Mouse (Mus musculus) embryonic facial prominence, embryonic 12.5 days (tissue): ENCODE results near the gene Phox2b. TPM values are rescaled to one million over a fixed set of nuclear protein-coding genes. Genes with fewer than 3 reads are reported as not detected.

ENCODE experiments used
- ATAC-seq: fragments of 200-750 bp; cut with Nextera tagmentation; 2 replicates; pipeline ENCODE4 v1.8.0; 2017; ENCODE audit not compliant: insufficient number of reproducible peaks, insufficient read depth, low FRiP score, low TSS enrichment
- H3K27ac ChIP-seq: fragments of 300-500 bp; sonication (generic); 2 replicates; pipeline ENCODE4 v1.5.1; 2016; ENCODE audit warnings: mild to moderate bottlenecking
- H3K27me3 ChIP-seq: fragments of 300-500 bp; sonication (generic); 2 replicates; pipeline ENCODE4 v1.6.1; 2016; ENCODE audit warnings: mild to moderate bottlenecking, moderate library complexity
- H3K36me3 ChIP-seq: fragments of 300-500 bp; sonication (generic); 2 replicates; pipeline ENCODE4 v1.6.1; 2016; ENCODE audit warnings: mild to moderate bottlenecking
- H3K4me1 ChIP-seq: fragments of 300-500 bp; sonication (generic); 2 replicates; pipeline ENCODE4 v1.6.1; 2016
- H3K4me2 ChIP-seq: fragments of 300-500 bp; sonication (generic); replicated peaks from 2 replicates; pipeline ENCODE4 v1.6.1; 2016; ENCODE audit warnings: mild to moderate bottlenecking, moderate library complexity
- H3K4me3 ChIP-seq: fragments of 300-500 bp; sonication (generic); 2 replicates; pipeline ENCODE4 v1.5.1; 2016; ENCODE audit warnings: mild to moderate bottlenecking
- H3K9ac ChIP-seq: fragments of 300-500 bp; sonication (generic); 2 replicates; pipeline ENCODE4 v1.6.1; 2016; ENCODE audit warnings: mild to moderate bottlenecking, moderate library complexity
- H3K9me3 ChIP-seq: fragments of 300-500 bp; sonication (generic); 2 replicates; pipeline ENCODE4 v1.6.1; 2016; ENCODE audit warnings: mild to moderate bottlenecking, moderate library complexity
- WGBS: fragments of 180-500 bp; shearing (Covaris S2); methylation state at CpG from one replicate; pipeline ENCODE4 v1.1.7; 2016; 5-methylcytosine and 5-hydroxymethylcytosine counted together
- microRNA-seq: library from miRNA; unstranded; fragments of <30 nt; microRNA quantifications from one replicate; pipeline ENCODE4, GENCODE M21; 2017
- polyA plus RNA-seq: library from polyadenylated mRNA; unstranded; fragments of >200 nt; fragmentation: Nextera tagmentation; extraction: Ambion mirVana; gene quantifications from 2 replicates; pipeline ENCODE4 v1.2.1, GENCODE M21; 2016

The Phox2b gene
- polyA plus RNA-seq, 1 experiment from 2014 or later = 2.8 TPM

DNA sequence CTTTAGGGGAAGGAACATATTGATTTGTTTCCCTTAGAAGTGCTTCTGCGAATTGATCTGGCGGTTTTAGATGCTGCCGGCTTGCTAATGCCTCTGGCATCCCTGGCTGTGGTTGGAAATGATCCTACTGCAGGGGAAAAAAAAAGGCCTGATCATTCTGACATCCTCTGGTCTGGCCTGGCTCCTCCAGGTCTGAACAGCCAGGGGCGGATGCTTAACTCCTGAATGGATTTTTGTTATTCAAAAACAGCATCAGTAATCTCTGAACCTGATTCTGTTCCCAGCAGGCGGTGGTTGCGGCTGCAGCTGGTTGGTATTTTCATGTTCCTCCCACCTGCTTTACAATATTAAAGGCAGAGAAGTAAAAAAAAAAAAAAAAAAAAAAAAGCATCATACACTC lies 16.0 kb downstream of the Phox2b start:
- H3K27me3 ChIP-seq = peaks cover 21% of the 10 kb centered on the region
- no peaks in the 10 kb centered on the region for H3K36me3 ChIP-seq
- no peak overlapping the region for H3K4me2 ChIP-seq
- no peak overlapping the region for H3K27ac ChIP-seq
- WGBS = 19% methylated on average over 6 of the region's 6 CpGs
- ATAC-seq = no peak
- H3K9ac ChIP-seq = no peak overlapping the region
- H3K4me1 ChIP-seq = no peaks in the 10 kb centered on the region
- no peak overlapping the region for H3K4me3 ChIP-seq
- 0 out of 2 replicates have a peak, but pooled peaks cover 10% of the 10 kb centered on the region for H3K9me3 ChIP-seq

DNA sequence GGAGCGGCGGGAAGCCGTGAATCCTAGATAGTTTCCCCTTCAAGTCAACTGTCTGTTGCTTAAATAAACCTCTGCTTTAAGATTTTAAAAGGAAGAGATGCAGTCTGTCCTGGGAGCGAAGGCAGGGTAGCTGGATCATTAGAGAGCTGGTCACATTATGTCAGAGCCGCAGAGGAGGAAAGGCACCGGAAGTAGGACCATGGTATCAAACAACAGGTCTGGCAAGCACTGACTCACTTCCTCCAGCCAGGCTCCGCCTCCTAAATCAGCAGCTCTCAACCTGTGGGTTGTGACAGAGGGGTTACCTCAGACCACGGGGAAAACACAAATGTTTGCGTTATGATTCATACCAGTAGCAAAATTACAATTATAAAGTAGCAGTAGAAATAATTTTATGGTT lies 35.5 kb downstream of the Phox2b start:
- H3K9me3 ChIP-seq = no peaks in the 10 kb centered on the region
- no peaks in the 10 kb centered on the region for H3K27me3 ChIP-seq
- WGBS = 88% methylated on average over 9 of the region's 9 CpGs

DNA sequence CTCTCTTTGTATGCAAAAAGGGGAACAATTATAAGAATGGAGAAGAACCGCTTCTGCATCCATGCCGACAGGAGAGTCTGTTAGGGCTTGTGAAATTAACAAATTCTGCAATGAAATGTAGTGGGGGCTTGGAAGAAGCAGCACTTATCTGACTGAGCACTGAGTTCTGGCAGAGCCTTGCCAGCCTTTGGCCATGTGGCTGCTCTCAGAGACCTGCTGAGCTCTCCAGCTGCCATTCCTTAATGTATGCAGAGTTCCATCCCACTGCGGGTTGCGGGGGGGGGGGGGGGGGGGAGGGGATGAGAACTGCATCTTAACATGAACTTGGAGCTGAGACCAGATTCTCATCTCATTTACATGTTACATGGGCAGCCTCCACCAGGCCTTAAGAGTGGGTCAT lies 38.6 kb downstream of the Phox2b start:
- no peak for ATAC-seq
- WGBS = 46% methylated on average over 4 of the region's 4 CpGs
- Histone ChIP-seq H3K9me3 (no peaks in the 10 kb centered on the region), H3K27ac (no peak overlapping the region), H3K4me3 (no peak overlapping the region), H3K9ac (no peak overlapping the region), H3K36me3 (no peaks in the 10 kb centered on the region), H3K27me3 (no peaks in the 10 kb centered on the region), H3K4me1 (no peaks in the 10 kb centered on the region), H3K4me2 (no peak overlapping the region)

More for the DNA sequence above, 35.5 kb downstream of the Phox2b start:
- Histone ChIP-seq H3K9ac (no peak overlapping the region), H3K27ac (no peak overlapping the region), H3K4me3 (no peak overlapping the region), H3K36me3 (no peaks in the 10 kb centered on the region), H3K4me2 (no peak overlapping the region), H3K4me1 (no peaks in the 10 kb centered on the region)
- no peak for ATAC-seq

GRCm38 (mm10) chr5:67057803-67058202 lies 41.3 kb downstream of the Phox2b start:
- no peak for ATAC-seq
- WGBS = 87% methylated on average over 6 of the region's 6 CpGs

GRCm38 (mm10) chr5:67048003-67048402 lies 51.1 kb downstream of the Phox2b start:
- WGBS = 20% methylated on average over 4 of the region's 4 CpGs
- H3K27me3 ChIP-seq = no peaks in the 10 kb centered on the region
- no peak overlapping the region for H3K4me3 ChIP-seq
- H3K9ac ChIP-seq = no peak overlapping the region
- no peaks in the 10 kb centered on the region for H3K4me1 ChIP-seq
- ATAC-seq = 0 out of 2 replicates have a peak, but pooled peaks have one; percentile 35
- H3K9me3 ChIP-seq = no peaks in the 10 kb centered on the region
- no peak overlapping the region for H3K27ac ChIP-seq
- peaks cover 22% of the 10 kb centered on the region for H3K36me3 ChIP-seq
- no peak overlapping the region for H3K4me2 ChIP-seq

More at GRCm38 (mm10) chr5:67057803-67058202, 41.3 kb downstream of the Phox2b start:
- peaks cover 7% of the 10 kb centered on the region; the same call in 1 of the 2 replicates for H3K36me3 ChIP-seq
- no peak overlapping the region for H3K27ac ChIP-seq
- no peaks in the 10 kb centered on the region for H3K9me3 ChIP-seq
- no peaks in the 10 kb centered on the region for H3K27me3 ChIP-seq
- H3K4me2 ChIP-seq = no peak overlapping the region
- H3K4me3 ChIP-seq = no peak overlapping the region
- no peak overlapping the region for H3K9ac ChIP-seq
- no peaks in the 10 kb centered on the region for H3K4me1 ChIP-seq

Small RNA genes lying within 50 kb of the gene (microRNA-seq; reads per million reads assigned to microRNA genes)
- not detected for gene Gm23841

Other genes with a start within 250 kb of the Phox2b start
- gene Tmem33, start 161.3 kb upstream of the Phox2b start, polyA plus RNA-seq = 81.0 and 81.7 TPM in 2 replicates
- 109 and 114 TPM in 2 replicates for gene Slc30a9, start 207.7 kb upstream of the Phox2b start, polyA plus RNA-seq